Mouse (Mus musculus): ENCODE measurements around the gene Dync2li1. TPM values are rescaled to one million over a fixed set of nuclear protein-coding genes. Genes with fewer than 3 reads are reported as not detected.

Dync2li1 gene
- polyA plus RNA-seq, 1 experiment from 2014 or later = 56.9 TPM

DNA sequence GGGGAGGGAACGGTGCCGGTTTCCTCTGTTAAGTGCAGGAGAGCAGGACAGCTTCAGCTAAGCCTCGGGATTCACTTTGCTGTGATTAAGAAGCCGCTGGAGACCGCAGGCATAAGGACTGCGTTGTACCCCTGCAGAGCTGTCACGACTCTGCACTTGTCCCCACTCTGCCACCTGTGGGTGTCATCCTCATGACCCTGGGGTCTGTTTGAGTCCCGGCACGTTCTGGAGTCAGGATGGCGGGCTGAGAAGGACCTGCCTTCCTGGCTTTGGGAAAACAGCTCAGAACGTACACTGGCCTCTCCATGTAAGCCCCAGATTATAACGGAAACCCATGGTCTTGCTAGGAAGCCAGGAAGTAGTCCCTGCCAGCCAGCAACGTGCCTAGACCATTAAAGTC is 19.3 kb upstream of the Dync2li1 start:
- Histone ChIP-seq H3K4me3 (ENCODE audit: low read length) (no peak overlapping the region), H3K27me3 (ENCODE audit: insufficient read depth, low read length) (no peaks in the 10 kb centered on the region), H3K4me2 (replicated peaks; ENCODE audit: low read depth, low read length) (no peak overlapping the region)

DNA sequence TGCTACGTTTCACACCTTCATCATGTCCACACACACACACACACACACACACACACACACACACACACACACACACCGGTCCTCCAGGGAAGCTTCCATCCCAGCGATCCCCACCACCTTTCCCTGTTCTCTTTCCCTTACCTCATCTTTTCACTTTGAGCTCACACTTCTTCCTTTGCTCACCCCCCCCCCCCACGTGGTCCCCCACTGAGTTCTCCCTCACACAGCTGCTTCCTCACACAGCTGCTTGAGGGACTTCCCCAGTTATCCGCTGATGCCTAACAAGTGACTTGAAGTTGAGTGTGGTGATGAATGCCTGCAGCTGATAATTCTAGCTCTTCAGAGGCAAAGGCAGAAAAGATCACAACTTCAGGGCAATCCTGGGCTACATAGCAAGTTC is 18.7 kb upstream of the Dync2li1 start:
- H3K9ac ChIP-seq (replicated peaks; ENCODE audit: low read length) = no peak overlapping the region
- H3K4me1 ChIP-seq (ENCODE audit: insufficient read depth, low read length) = no peaks in the 10 kb centered on the region; the same call in 1 of the 2 replicates
- H3K9me3 ChIP-seq (ENCODE audit: low read length) = no peaks in the 10 kb centered on the region
- peaks cover 14% of the 10 kb centered on the region for H3K36me3 ChIP-seq (ENCODE audit: insufficient read depth, low read length)
- WGBS = 74% methylated on average over 5 of the region's 5 CpGs
- ATAC-seq (ENCODE audit: low FRiP score, low TSS enrichment) = no peak
- no peaks in the 10 kb centered on the region for H3K27me3 ChIP-seq (ENCODE audit: insufficient read depth, low read length)
- H3K4me3 ChIP-seq (ENCODE audit: low read length) = no peak overlapping the region
- H3K4me2 ChIP-seq (replicated peaks; ENCODE audit: low read depth, low read length) = no peak overlapping the region
- no peak overlapping the region for H3K27ac ChIP-seq (ENCODE audit: low read length)

More for the DNA sequence above, 19.3 kb upstream of the Dync2li1 start:
- Histone ChIP-seq H3K36me3 (ENCODE audit: insufficient read depth, low read length) (peaks cover 17% of the 10 kb centered on the region), H3K27ac (ENCODE audit: low read length) (no peak overlapping the region), H3K4me1 (ENCODE audit: insufficient read depth, low read length) (no peaks in the 10 kb centered on the region; the same call in 1 of the 2 replicates), H3K9me3 (ENCODE audit: low read length) (no peaks in the 10 kb centered on the region), H3K9ac (replicated peaks; ENCODE audit: low read length) (no peak overlapping the region)
- no peak for ATAC-seq (ENCODE audit: low FRiP score, low TSS enrichment)
- 59% methylated on average over 13 of the region's 13 CpGs for WGBS

DNA sequence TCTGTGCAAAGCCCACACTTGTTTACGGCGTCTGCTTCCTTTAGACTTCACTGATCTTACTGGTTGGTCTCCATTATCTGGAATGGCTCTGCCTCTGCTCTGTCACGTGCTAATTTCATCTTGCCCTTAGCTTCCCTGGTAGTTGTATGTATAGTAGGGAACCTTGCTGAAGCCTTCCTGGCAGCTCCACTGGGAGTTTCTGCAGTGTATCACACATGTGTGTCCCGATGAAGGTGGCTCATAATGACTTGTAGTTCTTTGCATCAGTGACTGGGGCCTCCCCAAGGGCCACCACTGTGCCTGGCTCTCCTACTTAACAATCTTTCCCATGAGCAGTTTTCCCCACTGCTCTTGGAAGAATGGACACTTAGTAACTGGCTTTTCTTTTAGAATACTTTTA is 17.7 kb upstream of the Dync2li1 start:
- no peak overlapping the region for H3K4me2 ChIP-seq (replicated peaks; ENCODE audit: low read depth, low read length)
- H3K9ac ChIP-seq (replicated peaks; ENCODE audit: low read length) = no peak overlapping the region
- H3K4me1 ChIP-seq (ENCODE audit: insufficient read depth, low read length) = no peaks in the 10 kb centered on the region; the same call in 1 of the 2 replicates
- H3K27ac ChIP-seq (ENCODE audit: low read length) = no peak overlapping the region
- H3K4me3 ChIP-seq (ENCODE audit: low read length) = no peak overlapping the region
- whole genome bisulfite sequencing = 72% methylated on average over 4 of the region's 4 CpGs
- no peaks in the 10 kb centered on the region for H3K27me3 ChIP-seq (ENCODE audit: insufficient read depth, low read length)
- no peaks in the 10 kb centered on the region for H3K9me3 ChIP-seq (ENCODE audit: low read length)
- ATAC-seq (ENCODE audit: low FRiP score, low TSS enrichment) = no peak
- H3K36me3 ChIP-seq (ENCODE audit: insufficient read depth, low read length) = peaks cover 20% of the 10 kb centered on the region

DNA sequence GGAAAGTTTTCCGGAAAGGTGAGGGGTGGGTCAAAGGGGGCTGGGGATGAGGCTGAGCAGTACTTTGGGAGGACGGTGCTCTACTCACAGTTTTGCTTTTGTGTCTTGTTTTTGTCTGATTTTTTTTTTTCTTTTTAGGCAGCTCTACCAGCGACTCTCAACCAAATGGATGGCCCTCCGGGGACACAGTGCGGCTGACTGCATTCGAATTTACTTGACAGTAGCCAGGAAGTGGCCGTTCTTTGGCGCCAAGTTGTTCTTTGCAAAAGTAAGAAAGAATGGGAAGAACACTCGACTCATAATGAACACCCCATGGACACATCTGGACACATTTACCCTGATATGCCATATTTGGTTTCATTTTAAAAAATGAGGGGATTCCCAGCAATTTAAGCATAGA is 14.8 kb upstream of the Dync2li1 start:
- no peak for ATAC-seq (ENCODE audit: low FRiP score, low TSS enrichment)
- peaks cover 35% of the 10 kb centered on the region for H3K36me3 ChIP-seq (ENCODE audit: insufficient read depth, low read length)

DNA sequence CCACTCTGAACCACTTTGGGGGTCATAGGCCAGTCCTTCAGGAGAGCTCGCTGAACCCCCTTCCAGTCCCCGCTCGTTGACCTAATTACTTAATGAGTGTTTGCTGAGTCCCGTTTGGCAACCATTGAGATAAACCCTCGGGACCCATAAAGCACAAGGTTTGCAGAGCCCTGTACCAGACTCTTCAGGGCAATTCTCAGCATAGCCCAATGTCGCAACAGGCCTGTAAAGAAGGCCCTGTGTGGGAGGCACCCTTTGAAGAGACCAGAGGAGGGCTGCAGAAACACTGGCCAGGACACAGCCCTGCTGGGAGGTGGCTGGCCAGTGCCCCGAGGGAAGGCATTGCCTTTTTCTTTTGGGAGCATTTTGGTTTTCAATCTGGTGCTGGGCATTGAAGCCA is 14.3 kb upstream of the Dync2li1 start:
- Histone ChIP-seq H3K27me3 (ENCODE audit: insufficient read depth, low read length) (no peaks in the 10 kb centered on the region), H3K9ac (replicated peaks; ENCODE audit: low read length) (no peak overlapping the region), H3K36me3 (ENCODE audit: insufficient read depth, low read length) (peaks cover 32% of the 10 kb centered on the region), H3K9me3 (ENCODE audit: low read length) (no peaks in the 10 kb centered on the region), H3K4me2 (replicated peaks; ENCODE audit: low read depth, low read length) (no peak overlapping the region), H3K4me1 (ENCODE audit: insufficient read depth, low read length) (no peaks in the 10 kb centered on the region; the same call in 1 of the 2 replicates), H3K27ac (ENCODE audit: low read length) (no peak overlapping the region; the same call in 1 of the 2 replicates), H3K4me3 (ENCODE audit: low read length) (no peak overlapping the region)
- WGBS = 33% methylated on average over 7 of the region's 7 CpGs
- 0 out of 2 replicates have a peak, but pooled peaks have one; percentile 46 for ATAC-seq (ENCODE audit: low FRiP score, low TSS enrichment)

More for the DNA sequence above, 14.8 kb upstream of the Dync2li1 start:
- H3K27me3 ChIP-seq (ENCODE audit: insufficient read depth, low read length) = no peaks in the 10 kb centered on the region
- H3K27ac ChIP-seq (ENCODE audit: low read length) = no peak overlapping the region; the same call in 1 of the 2 replicates
- no peak overlapping the region for H3K4me3 ChIP-seq (ENCODE audit: low read length)
- H3K9ac ChIP-seq (replicated peaks; ENCODE audit: low read length) = no peak overlapping the region
- H3K4me2 ChIP-seq (replicated peaks; ENCODE audit: low read depth, low read length) = no peak overlapping the region
- WGBS = 49% methylated on average over 9 of the region's 9 CpGs
- H3K9me3 ChIP-seq (ENCODE audit: low read length) = no peaks in the 10 kb centered on the region
- H3K4me1 ChIP-seq (ENCODE audit: insufficient read depth, low read length) = no peaks in the 10 kb centered on the region; the same call in 1 of the 2 replicates

DNA sequence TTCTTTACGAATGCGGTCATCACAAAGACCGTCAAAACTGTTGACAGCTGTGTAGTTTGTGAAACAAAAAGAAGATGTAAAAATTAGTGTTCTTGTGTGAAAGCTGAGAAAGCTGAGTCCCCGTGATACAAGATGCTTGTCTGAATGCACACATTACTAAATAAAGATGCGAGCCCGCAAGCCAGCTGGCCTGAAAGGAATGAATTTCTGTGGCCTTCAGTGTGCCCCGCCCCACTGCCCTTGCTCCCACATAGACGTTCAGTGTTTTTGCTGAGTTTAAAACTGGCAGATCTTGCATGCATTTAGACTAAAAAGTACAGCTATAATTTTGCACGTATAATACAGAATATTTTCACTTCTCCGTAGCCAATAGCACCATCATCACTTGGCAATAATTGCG is 10.5 kb upstream of the Dync2li1 start:
- Histone ChIP-seq H3K27me3 (ENCODE audit: insufficient read depth, low read length) (no peaks in the 10 kb centered on the region), H3K9me3 (ENCODE audit: low read length) (no peaks in the 10 kb centered on the region), H3K4me2 (replicated peaks; ENCODE audit: low read depth, low read length) (no peak overlapping the region), H3K4me1 (ENCODE audit: insufficient read depth, low read length) (no peaks in the 10 kb centered on the region; the same call in 1 of the 2 replicates), H3K27ac (ENCODE audit: low read length) (no peak overlapping the region), H3K9ac (replicated peaks; ENCODE audit: low read length) (no peak overlapping the region), H3K36me3 (ENCODE audit: insufficient read depth, low read length) (peaks cover 33% of the 10 kb centered on the region), H3K4me3 (ENCODE audit: low read length) (no peak overlapping the region)
- WGBS = 79% methylated on average over 11 of the region's 11 CpGs
- ATAC-seq (ENCODE audit: low FRiP score, low TSS enrichment) = no peak

DNA sequence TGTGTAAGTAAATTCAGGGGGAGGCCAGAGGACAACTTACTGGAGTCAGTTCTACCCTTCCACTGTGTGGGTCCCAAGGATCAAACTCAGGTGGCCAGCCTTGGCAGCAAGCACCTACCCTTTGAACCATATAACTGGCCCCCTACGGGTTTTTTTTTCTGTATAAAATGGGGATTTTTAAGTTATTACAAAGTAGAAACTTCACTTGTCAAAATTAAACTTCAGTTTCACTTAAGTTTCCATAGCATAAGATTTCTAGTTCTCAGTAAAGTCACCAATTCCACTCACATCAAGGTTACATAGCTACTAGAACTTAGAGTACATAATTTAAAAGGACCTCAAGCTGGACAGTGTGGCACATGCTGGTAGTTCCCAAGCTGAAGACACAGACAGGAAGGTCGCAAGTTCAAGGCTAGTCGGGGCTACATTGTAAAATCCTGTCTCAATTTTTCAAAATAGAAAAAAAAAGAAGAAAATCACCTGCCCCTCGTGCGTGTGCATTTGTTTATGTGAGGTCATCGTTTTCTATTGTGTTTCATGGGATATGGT is 9.7 kb upstream of the Dync2li1 start:
- no peak for ATAC-seq (ENCODE audit: low FRiP score, low TSS enrichment)
- no peak overlapping the region for H3K4me2 ChIP-seq (replicated peaks; ENCODE audit: low read depth, low read length)
- no peaks in the 10 kb centered on the region; the same call in 1 of the 2 replicates for H3K4me1 ChIP-seq (ENCODE audit: insufficient read depth, low read length)
- no peaks in the 10 kb centered on the region for H3K27me3 ChIP-seq (ENCODE audit: insufficient read depth, low read length)
- no peak overlapping the region for H3K27ac ChIP-seq (ENCODE audit: low read length)
- WGBS = 75% methylated on average over 6 of the region's 6 CpGs
- H3K9ac ChIP-seq (replicated peaks; ENCODE audit: low read length) = no peak overlapping the region
- no peaks in the 10 kb centered on the region for H3K9me3 ChIP-seq (ENCODE audit: low read length)
- peaks cover 32% of the 10 kb centered on the region for H3K36me3 ChIP-seq (ENCODE audit: insufficient read depth, low read length)
- no peak overlapping the region for H3K4me3 ChIP-seq (ENCODE audit: low read length)

DNA sequence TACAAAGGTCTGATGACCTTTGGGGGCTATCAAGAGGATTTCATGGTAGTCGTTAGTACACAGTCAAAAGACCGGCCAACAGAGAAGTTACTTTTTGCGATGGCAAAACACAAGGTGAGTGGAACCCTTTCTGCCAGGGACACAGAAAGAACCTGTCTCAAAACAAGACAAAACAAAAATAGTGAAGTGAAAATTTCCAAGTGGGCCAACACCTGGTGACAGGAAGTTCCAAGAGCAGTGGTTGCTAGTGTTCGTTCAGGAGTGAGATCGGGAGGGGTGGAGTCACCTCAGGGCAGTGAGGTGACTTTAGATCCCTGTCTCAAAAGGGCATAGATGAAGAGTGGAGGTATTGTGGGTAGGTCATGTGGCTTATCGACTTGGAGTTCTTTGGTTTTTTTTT is 8.3 kb upstream of the Dync2li1 start:
- no peak overlapping the region for H3K9ac ChIP-seq (replicated peaks; ENCODE audit: low read length)
- no peak overlapping the region for H3K27ac ChIP-seq (ENCODE audit: low read length)
- no peaks in the 10 kb centered on the region for H3K9me3 ChIP-seq (ENCODE audit: low read length)
- H3K4me1 ChIP-seq (ENCODE audit: insufficient read depth, low read length) = 0 out of 2 replicates have a peak, but pooled peaks cover under 1% of the 10 kb centered on the region
- H3K27me3 ChIP-seq (ENCODE audit: insufficient read depth, low read length) = no peaks in the 10 kb centered on the region
- H3K4me2 ChIP-seq (replicated peaks; ENCODE audit: low read depth, low read length) = no peak overlapping the region
- 91% methylated on average over 6 of the region's 6 CpGs for WGBS
- no peak overlapping the region for H3K4me3 ChIP-seq (ENCODE audit: low read length)
- H3K36me3 ChIP-seq (ENCODE audit: insufficient read depth, low read length) = peaks cover 30% of the 10 kb centered on the region
- no peak for ATAC-seq (ENCODE audit: low FRiP score, low TSS enrichment)

DNA sequence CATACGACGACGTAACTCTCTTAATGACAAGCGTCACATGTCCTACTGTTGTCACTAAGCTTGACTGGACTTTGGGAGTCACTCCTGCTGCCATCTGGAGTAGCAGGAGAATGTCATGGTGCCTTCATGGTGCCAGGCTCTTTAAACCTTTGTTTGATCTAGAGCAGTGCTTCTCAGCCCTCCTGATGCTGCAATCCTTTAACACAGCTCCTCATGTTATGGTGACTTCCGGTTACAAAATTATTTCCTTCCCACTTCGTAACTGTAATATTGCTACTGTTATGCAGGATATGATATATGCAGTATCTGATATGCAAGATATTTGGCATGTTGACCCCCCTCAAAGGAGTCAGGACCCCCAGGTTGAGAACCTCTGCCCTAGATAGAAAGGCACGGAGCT is 7.2 kb upstream of the Dync2li1 start:
- Histone ChIP-seq H3K4me2 (replicated peaks; ENCODE audit: low read depth, low read length) (no peak overlapping the region), H3K4me3 (ENCODE audit: low read length) (no peak overlapping the region), H3K27me3 (ENCODE audit: insufficient read depth, low read length) (no peaks in the 10 kb centered on the region), H3K27ac (ENCODE audit: low read length) (no peak overlapping the region), H3K4me1 (ENCODE audit: insufficient read depth, low read length) (0 out of 2 replicates have a peak, but pooled peaks cover 3% of the 10 kb centered on the region), H3K36me3 (ENCODE audit: insufficient read depth, low read length) (peaks cover 18% of the 10 kb centered on the region), H3K9me3 (ENCODE audit: low read length) (no peaks in the 10 kb centered on the region; the same call in 1 of the 2 replicates), H3K9ac (replicated peaks; ENCODE audit: low read length) (no peak overlapping the region)
- WGBS = 83% methylated on average over 7 of the region's 7 CpGs
- no peak for ATAC-seq (ENCODE audit: low FRiP score, low TSS enrichment)

DNA sequence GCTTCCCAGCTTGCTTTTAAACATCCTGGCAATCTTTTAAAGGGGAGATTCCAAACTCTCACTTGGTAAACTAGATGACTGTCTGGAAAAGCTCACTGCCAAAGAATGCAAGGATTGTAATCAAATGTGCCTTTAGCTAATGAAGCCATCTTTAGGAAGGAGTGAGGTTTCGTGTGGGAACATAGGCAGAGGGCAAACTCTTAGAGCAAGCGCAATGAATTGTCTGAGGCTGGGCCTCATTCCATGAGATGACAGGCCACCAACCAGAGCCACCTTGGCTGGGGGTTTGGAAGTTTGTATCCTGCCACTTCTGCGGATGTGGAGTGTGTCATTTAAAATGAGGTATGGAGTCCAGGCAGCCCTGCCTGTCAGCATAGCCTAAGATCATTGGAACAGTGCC is 6.2 kb upstream of the Dync2li1 start:
- Histone ChIP-seq H3K4me2 (replicated peaks; ENCODE audit: low read depth, low read length) (no peak overlapping the region), H3K9me3 (ENCODE audit: low read length) (no peaks in the 10 kb centered on the region; the same call in 1 of the 2 replicates), H3K27me3 (ENCODE audit: insufficient read depth, low read length) (no peaks in the 10 kb centered on the region), H3K27ac (ENCODE audit: low read length) (no peak overlapping the region), H3K36me3 (ENCODE audit: insufficient read depth, low read length) (0 out of 2 replicates have a peak, but pooled peaks cover 10% of the 10 kb centered on the region), H3K4me3 (ENCODE audit: low read length) (no peak overlapping the region), H3K9ac (replicated peaks; ENCODE audit: low read length) (no peak overlapping the region), H3K4me1 (ENCODE audit: insufficient read depth, low read length) (0 out of 2 replicates have a peak, but pooled peaks cover 3% of the 10 kb centered on the region)
- no peak for ATAC-seq (ENCODE audit: low FRiP score, low TSS enrichment)
- 87% methylated on average over 3 of the region's 3 CpGs for WGBS
